Mouse (Mus musculus) forebrain, postnatal 0 days (tissue): ENCODE data around the gene Mettl7a2. TPM values are rescaled to one million over a fixed set of nuclear protein-coding genes. Genes with fewer than 3 reads are reported as not detected.
"Not testable (repeated sequence)": the region's sequence is repeated elsewhere in the genome, so short reads cannot be mapped to it uniquely, and the experiment has no call there.

Experiments
- ATAC-seq: fragments of 200-750 bp; cut with Nextera tagmentation; 2 replicates; pipeline ENCODE4 v1.8.0; 2017; ENCODE audit warnings: mild to moderate bottlenecking, moderate library complexity
- DNase-seq: peaks from one replicate; pipeline ENCODE4 v3.0.0-alpha.2; 2015
- H3K27ac ChIP-seq: fragments of 300-500 bp; sonication (generic); 2 replicates; pipeline ENCODE4 v1.5.1; 2014; ENCODE audit warnings: low read depth, mild to moderate bottlenecking, antibody characterized with exemption, low read length, moderate library complexity, mixed read lengths
- H3K27me3 ChIP-seq: fragments of 300-500 bp; sonication (generic); 2 replicates; pipeline ENCODE4 v1.6.1; 2014; ENCODE audit warnings: mild to moderate bottlenecking, low read length, mixed read lengths; ENCODE audit not compliant: insufficient read depth
- H3K36me3 ChIP-seq: fragments of 300-500 bp; sonication (generic); 2 replicates; pipeline ENCODE4 v1.6.1; 2014; ENCODE audit warnings: mild to moderate bottlenecking, moderate library complexity; ENCODE audit not compliant: insufficient read depth
- H3K4me1 ChIP-seq: fragments of 300-500 bp; sonication (generic); 2 replicates; pipeline ENCODE4 v1.6.1; 2014; ENCODE audit warnings: antibody characterized with exemption; ENCODE audit not compliant: insufficient read depth
- H3K4me2 ChIP-seq: fragments of 300-500 bp; sonication (generic); 2 replicates; pipeline ENCODE4 v1.6.1; 2014; ENCODE audit warnings: low read depth, mild to moderate bottlenecking, moderate library complexity
- H3K4me3 ChIP-seq: fragments of 300-500 bp; sonication (generic); 2 replicates; pipeline ENCODE4 v1.5.1; 2014; ENCODE audit warnings: low read depth, low read length, mixed read lengths
- H3K9ac ChIP-seq: fragments of 300-500 bp; sonication (generic); 2 replicates; pipeline ENCODE4 v1.6.1; 2014; ENCODE audit warnings: mild to moderate bottlenecking
- H3K9me3 ChIP-seq: fragments of 300-500 bp; sonication (generic); 2 replicates; pipeline ENCODE4 v1.6.1; 2016; ENCODE audit warnings: low read length
- CTCF ChIP-seq: sonication (generic); IDR thresholded peaks from 2 replicates; pipeline ENCODE4 v1.5.1; 2016; ENCODE audit warnings: antibody characterized with exemption, control low read depth, low read depth
- WGBS: fragments of 180-500 bp; shearing (Covaris S2); extraction: QIAGEN DNeasy Blood & Tissue Kit; methylation state at CpG from one replicate; pipeline ENCODE4 v1.1.7; 2014; 5-methylcytosine and 5-hydroxymethylcytosine counted together
- polyA plus RNA-seq: library from polyadenylated mRNA; unstranded; fragments of >200 nt; fragmentation: Nextera tagmentation; extraction: Ambion mirVana; gene quantifications from 2 replicates; pipeline ENCODE4 v1.2.1, GENCODE M21; 2015
- total RNA-seq: library from RNA; depleted of rRNA; stranded (reverse); fragments of >200 nt; gene quantifications from 2 replicates; pipeline ENCODE4 v1.2.3, GENCODE M21; 2014; rRNA removed

Mettl7a2 gene
- total RNA-seq: not detected in 2 replicates
- not detected in 2 replicates for polyA plus RNA-seq

DNA sequence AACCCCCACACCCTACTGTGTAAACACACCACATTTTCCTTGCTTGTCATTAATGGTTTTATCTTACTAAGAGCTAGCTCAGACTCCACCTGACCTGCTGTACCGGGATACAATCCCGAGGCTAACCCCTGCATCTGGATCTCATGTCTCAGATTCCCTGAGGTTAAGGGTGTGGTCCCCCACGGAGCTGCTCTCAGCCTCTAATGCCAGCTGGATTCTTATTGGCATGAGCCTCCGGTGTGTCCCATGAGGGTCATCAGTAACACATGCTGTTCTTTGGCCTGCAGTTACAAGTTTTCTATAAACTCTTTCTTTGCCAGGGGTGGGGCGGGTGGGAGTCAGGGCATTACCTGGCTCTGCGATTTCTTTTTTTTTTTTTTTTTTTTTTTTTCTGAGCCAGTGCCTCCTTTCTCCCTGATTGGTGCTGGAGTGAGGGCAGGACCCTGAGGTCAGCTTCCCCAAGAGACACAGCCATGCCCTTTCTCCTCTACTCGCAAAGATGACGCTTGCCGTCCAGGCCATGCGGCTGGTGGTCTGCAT is at the start of gene Mettl7a2, which contains the start of gene Methig1:
Mettl7a2 (plus strand) TSS at position 490 of the 540 bp plus-strand sequence.
Methig1 (plus strand) TSS at position 439 of the 540 bp plus-strand sequence.
- 91% methylated on average over 10 of the region's 10 CpGs for WGBS

DNA sequence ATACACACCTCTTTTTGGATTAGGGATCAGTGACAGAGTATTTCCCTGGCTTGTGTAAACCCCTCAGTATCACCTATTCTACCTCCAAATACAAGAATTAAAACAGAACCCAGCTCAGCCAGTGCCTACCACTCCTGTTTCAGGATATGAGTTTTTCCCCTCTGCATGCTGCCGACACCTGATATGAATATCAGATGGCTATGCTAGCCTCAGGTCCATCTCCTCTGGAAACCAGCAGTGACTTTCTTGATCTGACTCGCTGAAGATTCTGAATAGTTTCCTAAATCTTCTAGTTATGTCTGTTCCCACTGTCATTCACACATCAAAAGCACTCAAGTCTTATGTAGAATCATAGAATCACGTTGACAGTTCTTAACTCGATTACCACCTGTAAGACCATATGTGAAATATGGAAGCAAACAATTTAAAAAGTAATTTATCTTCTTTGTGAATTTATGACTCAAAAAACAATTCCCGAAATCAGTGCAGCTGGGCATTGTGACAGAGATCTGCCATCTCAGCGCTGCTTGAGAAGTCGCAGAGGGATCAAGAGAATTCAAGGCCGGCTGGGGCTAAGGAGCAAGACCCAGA is 49.5 kb upstream of the Mettl7a2 start:
- H3K4me1 ChIP-seq: no peaks in the 10 kb centered on the region
- H3K9ac ChIP-seq: peak overlapping the region; percentile 72; the same call in 1 of the 2 replicates
- H3K4me3 ChIP-seq: peak overlapping the region; percentile 52
- H3K4me2 ChIP-seq: peak overlapping the region; percentile 87
- no peaks in the 10 kb centered on the region for H3K36me3 ChIP-seq
- ATAC-seq (no peak), DNase-seq (no peak)
- H3K27ac ChIP-seq: no peak overlapping the region
- TF ChIP-seq CTCF: no peak
- H3K27me3 ChIP-seq: no peaks in the 10 kb centered on the region
- 39% methylated on average over 8 of the region's 8 CpGs for WGBS
- no peaks in the 10 kb centered on the region for H3K9me3 ChIP-seq

More for the DNA sequence above, at the start of gene Mettl7a2, which contains the start of gene Methig1:
- TF ChIP-seq CTCF: no peak
- DNase-seq (no peak), ATAC-seq (no peak)
- H3K4me2 ChIP-seq: no peak within 1 kb of the TSS
- H3K9me3 ChIP-seq: no peaks in the 10 kb centered on the region
- no peaks in the 10 kb centered on the region for H3K4me1 ChIP-seq
- H3K9ac ChIP-seq: no peak within 1 kb of the TSS
- H3K27ac ChIP-seq: no peak within 1 kb of the TSS
- no peaks in the 10 kb centered on the region for H3K36me3 ChIP-seq
- H3K4me3 ChIP-seq: no peak within 1 kb of the TSS
- H3K27me3 ChIP-seq: no peaks in the 10 kb centered on the region

DNA sequence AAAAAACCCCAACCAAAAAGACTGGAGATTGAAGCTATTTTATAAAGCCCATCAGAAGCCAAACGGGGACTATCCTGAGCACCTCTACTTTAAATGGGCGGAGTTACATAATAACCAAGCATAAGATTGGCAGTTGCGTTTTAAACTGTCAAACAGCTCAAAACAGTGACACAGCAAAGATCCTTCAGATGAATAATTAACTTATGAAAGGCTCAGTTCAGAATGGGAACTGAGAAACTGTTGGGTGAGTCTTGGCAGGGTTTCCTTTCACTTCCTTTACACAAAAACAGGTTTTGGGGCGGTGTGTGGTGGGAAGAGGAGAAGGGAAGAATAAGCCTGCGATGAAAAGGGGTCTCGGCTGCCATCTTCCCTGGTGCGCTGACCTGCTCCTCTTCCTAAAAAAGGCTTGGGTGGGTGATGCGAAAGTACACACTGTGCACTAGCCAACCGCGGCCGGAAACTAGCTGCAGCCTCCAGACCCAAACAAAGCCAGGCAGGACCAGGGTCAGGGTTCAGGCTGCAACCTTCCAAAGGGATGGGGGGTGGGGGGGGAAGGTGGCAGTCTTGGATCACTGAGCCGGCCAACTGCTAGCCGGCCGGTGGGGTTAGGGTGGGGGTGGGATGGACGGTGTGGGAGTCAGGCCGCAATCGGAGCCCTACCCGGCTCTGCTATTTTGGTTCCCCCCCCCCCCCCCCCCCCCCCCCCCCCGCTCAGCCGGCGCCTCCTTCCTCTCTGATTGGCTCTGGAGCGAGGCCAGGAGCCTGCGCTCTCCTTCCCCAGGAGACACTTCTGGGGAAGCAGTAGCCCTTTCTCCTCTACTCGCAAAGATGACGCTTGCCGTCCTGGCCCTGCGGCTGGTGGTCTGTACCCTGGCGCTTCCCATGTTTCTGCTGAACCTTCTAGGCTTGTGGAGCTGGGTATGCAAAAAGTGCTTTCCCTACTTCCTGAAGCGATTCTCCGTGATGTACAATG is 48.7 kb upstream of the Mettl7a2 start, which contains the start of gene Mettl7a1:
Mettl7a1 (plus strand) TSS at position 122 of the 973 bp plus-strand sequence.
- TF ChIP-seq CTCF: no peak
- H3K27me3 ChIP-seq: no peaks in the 10 kb centered on the region
- peak within 1 kb of the TSS; percentile 72 for H3K9ac ChIP-seq
- H3K36me3 ChIP-seq: no peaks in the 10 kb centered on the region
- WGBS: 2% methylated on average over 26 of the region's 30 CpGs
- peak within 1 kb of the TSS; percentile 89 for H3K27ac ChIP-seq
- DNase-seq: peak; percentile 89
- H3K4me2 ChIP-seq: peak within 1 kb of the TSS; percentile 87
- peak within 1 kb of the TSS; percentile 52 for H3K4me3 ChIP-seq
- peak; percentile 82 for ATAC-seq
- no peaks in the 10 kb centered on the region for H3K4me1 ChIP-seq
- no peaks in the 10 kb centered on the region for H3K9me3 ChIP-seq

DNA sequence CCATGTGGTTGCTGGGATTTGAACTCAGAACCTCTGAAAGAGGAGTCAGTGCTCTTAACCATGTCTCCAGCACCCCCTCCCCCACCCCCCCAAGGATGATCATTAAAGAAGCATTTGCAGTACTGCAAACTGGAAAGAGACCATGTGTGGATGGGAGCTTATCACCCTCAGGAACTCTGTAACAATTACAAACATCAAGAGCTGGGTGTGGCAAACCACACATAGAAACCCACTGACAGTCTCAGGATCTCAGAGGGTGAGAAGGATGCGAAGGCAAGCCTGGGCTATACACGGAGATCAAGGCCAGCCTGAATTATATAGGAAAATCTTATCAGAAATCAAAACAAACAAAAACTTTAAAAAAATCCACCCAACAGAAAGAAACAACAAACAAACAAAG is 46.8 kb upstream of the Mettl7a2 start:
- H3K4me2 ChIP-seq: no peak overlapping the region
- H3K36me3 ChIP-seq: no peaks in the 10 kb centered on the region
- DNase-seq: no peak
- no peak overlapping the region for H3K27ac ChIP-seq
- no peak for ATAC-seq
- H3K9ac ChIP-seq: no peak overlapping the region
- WGBS: 83% methylated on average over 2 of the region's 2 CpGs
- no peak overlapping the region for H3K4me3 ChIP-seq
- H3K9me3 ChIP-seq: no peaks in the 10 kb centered on the region
- H3K4me1 ChIP-seq: no peaks in the 10 kb centered on the region
- no peaks in the 10 kb centered on the region for H3K27me3 ChIP-seq
- TF ChIP-seq CTCF: no peak

DNA sequence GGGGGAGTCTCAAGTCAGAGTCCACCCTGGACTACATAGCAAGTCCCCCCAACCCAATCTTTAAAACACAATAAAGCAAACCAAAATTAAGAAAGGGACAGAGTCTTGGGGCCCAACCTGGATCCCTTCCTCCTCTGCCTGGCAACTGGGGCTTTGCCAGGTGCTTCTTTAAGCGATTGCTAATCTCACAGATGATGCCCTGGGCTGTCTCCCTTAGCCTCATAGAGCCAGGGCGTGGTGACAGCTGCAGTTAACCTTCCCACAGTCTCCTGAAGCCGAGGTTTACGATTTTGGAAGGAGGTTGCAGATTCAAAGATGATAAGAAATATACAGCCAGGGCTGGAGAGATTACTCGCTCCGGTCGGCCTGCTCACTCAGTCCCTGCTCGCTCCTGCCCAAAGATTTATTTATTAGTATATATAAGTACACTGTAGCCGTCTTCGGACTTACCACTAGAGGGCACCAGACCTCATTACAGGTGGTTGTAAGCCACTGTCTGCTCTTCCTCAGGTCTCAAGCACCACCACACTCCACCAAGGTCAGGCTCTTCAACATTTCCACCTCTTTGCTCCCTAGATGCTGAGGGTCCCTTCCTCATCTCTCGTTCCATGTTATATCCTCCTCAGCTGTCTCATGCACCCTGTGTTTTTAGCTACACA is 45.4 kb upstream of the Mettl7a2 start:
- not testable (repeated sequence) for H3K4me2 ChIP-seq, H3K36me3 ChIP-seq, H3K4me1 ChIP-seq, H3K9me3 ChIP-seq, H3K9ac ChIP-seq, H3K27ac ChIP-seq, H3K4me3 ChIP-seq, ATAC-seq, H3K27me3 ChIP-seq
- peak; percentile 58 for TF ChIP-seq CTCF
- DNase-seq: peak; percentile 26
- 50% methylated on average over 11 of the region's 11 CpGs for WGBS

DNA sequence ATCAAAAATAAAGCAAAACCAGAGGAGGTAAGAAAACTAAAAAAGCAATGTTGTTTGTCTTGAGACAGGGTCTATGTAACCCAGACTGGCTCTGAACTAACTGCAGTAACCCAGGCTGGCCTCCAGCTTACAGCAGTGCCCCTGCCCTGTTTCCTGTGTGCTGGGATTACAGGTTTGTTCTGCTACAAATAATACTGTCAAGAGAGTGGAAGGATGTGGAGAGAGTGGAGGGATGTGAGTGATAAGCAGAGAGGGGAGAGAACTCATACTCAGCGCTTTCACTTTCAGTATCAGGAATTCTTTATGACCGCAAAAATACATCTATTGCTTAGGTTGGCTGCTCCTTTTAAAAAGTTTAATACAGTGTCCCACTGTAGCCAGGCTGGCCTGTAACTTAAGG is 40.7 kb upstream of the Mettl7a2 start:
- ATAC-seq: no peak
- WGBS: 94% methylated on average over 2 of the region's 2 CpGs
- no peak for TF ChIP-seq CTCF

More for the DNA sequence above, 40.7 kb upstream of the Mettl7a2 start:
- Histone ChIP-seq H3K27ac (no peak overlapping the region), H3K4me1 (no peaks in the 10 kb centered on the region), H3K27me3 (no peaks in the 10 kb centered on the region), H3K9me3 (no peaks in the 10 kb centered on the region), H3K4me2 (no peak overlapping the region), H3K4me3 (no peak overlapping the region), H3K9ac (no peak overlapping the region), H3K36me3 (no peaks in the 10 kb centered on the region)
- no peak for DNase-seq
